Mouse (Mus musculus): ENCODE results near the gene Rhog. TPM values are rescaled to one million over a fixed set of nuclear protein-coding genes. Genes with fewer than 3 reads are reported as not detected.

Gene Rhog
- total RNA-seq, 4 experiments from 2014 or later = 17.5 to 20.1 (median 19.2) TPM

GRCm38 (mm10) chr7:102222336-102222735, 33.5 kb downstream of the Rhog start:
- DNase-seq (ENCODE audit: low spot score) = peak; percentile 61

- DNase-seq (ENCODE audit: low spot score) = no peak
These were observed 34.0 kb downstream of the Rhog start for GRCm38 (mm10) chr7:102221899-102222298.

GRCm38 (mm10) chr7:102211071-102211470, 44.8 kb downstream of the Rhog start:
- DNase-seq (ENCODE audit: low spot score) = no peak

- DNase-seq (ENCODE audit: low spot score) = peak; percentile 98
These were observed 45.8 kb downstream of the Rhog start, which contains the start of the genes Nup98 and Pgap2 for GRCm38 (mm10) chr7:102209756-102210721. TSS of gene Nup98 (minus strand) at chr7:102210176. TSS of gene Pgap2 (plus strand) at chr7:102210208.

GRCm38 (mm10) chr7:102208806-102209363, 47.0 kb downstream of the Rhog start:
- no peak for DNase-seq (ENCODE audit: low spot score)

GRCm38 (mm10) chr7:102205646-102206045, 50.2 kb downstream of the Rhog start:
- DNase-seq (ENCODE audit: low spot score) = no peak

GRCm38 (mm10) chr7:102204296-102204857, 51.5 kb downstream of the Rhog start:
- DNase-seq (ENCODE audit: low spot score) = no peak

- DNase-seq (ENCODE audit: low spot score) = no peak
These were observed 54.7 kb downstream of the Rhog start for GRCm38 (mm10) chr7:102200996-102201785.

- DNase-seq (ENCODE audit: low spot score) = no peak
These were observed 55.3 kb downstream of the Rhog start for GRCm38 (mm10) chr7:102200576-102200975.

GRCm38 (mm10) chr7:102192356-102192755, 63.5 kb downstream of the Rhog start:
- peak; percentile 21 for DNase-seq (ENCODE audit: low spot score)

Other genes with a start within 250 kb of the Rhog start
- 10 to 100 TPM in 2 of 4 experiments, 1 to 10 TPM in 2; 7.1 to 15.8 (median 9.8) TPM for gene Il18bp, start 237.4 kb downstream of the Rhog start, total RNA-seq (2022)
- 10 to 100 TPM; 19.4 to 25.8 (median 22.5) TPM for gene Rnf121, start 190.6 kb downstream of the Rhog start, total RNA-seq (2022)
- 1 to 10 TPM; 4.9 to 8.4 (median 6.2) TPM for gene Xndc1, start 190.5 kb downstream of the Rhog start, total RNA-seq (2022)
- gene Xntrpc, start 190.3 kb downstream of the Rhog start, total RNA-seq (2022) = 1 to 10 TPM in 2 of 4 experiments, under 1 TPM in 2; 0.47 to 1.1 (median 0.82) TPM
- gene Trpc2, start 172.9 kb downstream of the Rhog start, total RNA-seq (2022) = under 1 TPM in 2 of 4 experiments, not detected in 2; 0.11 to 0.87 TPM
- 100 to 1,000 TPM; 301 to 387 (median 344) TPM for gene Art1, start 154.3 kb downstream of the Rhog start, total RNA-seq (2022)
- gene Art5, start 146.6 kb downstream of the Rhog start, total RNA-seq (2022) = 10 to 100 TPM; 15.4 to 33.2 (median 23.0) TPM
- not detected for gene Chrna10, start 139.2 kb downstream of the Rhog start, total RNA-seq (2022)
- 10 to 100 TPM; 31.6 to 34.8 (median 32.8) TPM for gene Nup98, start 45.9 kb downstream of the Rhog start, total RNA-seq (2022)
- gene Pgap2, start 45.8 kb downstream of the Rhog start, total RNA-seq (2022) = 10 to 100 TPM; 62.6 to 83.1 (median 73.8) TPM
- gene Stim1, start 11.8 kb upstream of the Rhog start, total RNA-seq (2022) = 10 to 100 TPM; 21.9 to 25.1 (median 24.0) TPM
- gene Rrm1, start 185.6 kb upstream of the Rhog start, total RNA-seq (2022) = 10 to 100 TPM in 3 of 4 experiments, 1 to 10 TPM in 1; 8.8 to 13.1 (median 10.9) TPM
- not detected for gene Olfr543, start 225.6 kb upstream of the Rhog start, total RNA-seq (2022)
- gene Olfr544, start 232.3 kb upstream of the Rhog start, total RNA-seq (2022) = not detected
- not detected for gene Olfr545, start 243.5 kb upstream of the Rhog start, total RNA-seq (2022)

Measured in heart, adult 8-10 months (tissue).